Mouse (Mus musculus) heart, embryonic 13.5 days (tissue): ENCODE data around the gene Mpg. TPM values are rescaled to one million over a fixed set of nuclear protein-coding genes. Genes with fewer than 3 reads are reported as not detected.

Experiments used
- ATAC-seq: fragments of 200-750 bp; cut with Nextera tagmentation; 2 replicates; pipeline ENCODE4 v1.8.0; 2017; ENCODE audit warnings: moderate TSS enrichment; ENCODE audit not compliant: insufficient number of reproducible peaks, low FRiP score, low TSS enrichment; ENCODE audit errors: extremely low read depth
- H3K27ac ChIP-seq: fragments of 300-500 bp; sonication (generic); replicated peaks from 2 replicates; pipeline ENCODE4 v1.5.1; 2015; ENCODE audit warnings: moderate library complexity, mild to moderate bottlenecking, inconsistent platforms
- H3K27me3 ChIP-seq: fragments of 300-500 bp; sonication (generic); replicated peaks from 2 replicates; pipeline ENCODE4 v1.6.1; 2015; ENCODE audit warnings: mild to moderate bottlenecking, inconsistent platforms
- H3K36me3 ChIP-seq: fragments of 300-500 bp; sonication (generic); 2 replicates; pipeline ENCODE4 v1.6.1; 2015; ENCODE audit warnings: mild to moderate bottlenecking, inconsistent platforms
- H3K4me1 ChIP-seq: fragments of 300-500 bp; sonication (generic); 2 replicates; pipeline ENCODE4 v1.6.1; 2015; ENCODE audit warnings: inconsistent platforms
- H3K4me2 ChIP-seq: fragments of 300-500 bp; sonication (generic); 2 replicates; pipeline ENCODE4 v1.6.1; 2015; ENCODE audit warnings: inconsistent platforms, mild to moderate bottlenecking, moderate library complexity
- H3K4me3 ChIP-seq: fragments of 300-500 bp; sonication (generic); 2 replicates; pipeline ENCODE4 v1.5.1; 2015; ENCODE audit warnings: moderate library complexity, mild to moderate bottlenecking, inconsistent platforms
- H3K9ac ChIP-seq: fragments of 300-500 bp; sonication (generic); 2 replicates; pipeline ENCODE4 v1.6.1; 2015; ENCODE audit warnings: inconsistent platforms, mild to moderate bottlenecking, moderate library complexity
- H3K9me3 ChIP-seq: fragments of 300-500 bp; sonication (generic); 2 replicates; pipeline ENCODE4 v1.6.1; 2016; ENCODE audit warnings: inconsistent platforms
- WGBS: fragments of 180-500 bp; shearing (Covaris S2); methylation state at CpG from one replicate; pipeline ENCODE4 v1.1.7; 2015; ENCODE audit warnings: mixed read lengths; 5-methylcytosine and 5-hydroxymethylcytosine counted together
- polyA plus RNA-seq: library from polyadenylated mRNA; unstranded; fragments of >200 nt; fragmentation: Nextera tagmentation; extraction: Ambion mirVana; gene quantifications from 2 replicates; pipeline ENCODE4 v1.2.1, GENCODE M21; 2015

The Mpg gene
- 19.7 and 21.2 TPM in 2 replicates for polyA plus RNA-seq

GRCm38 (mm10) chr11:32226124-32226871, at the start of gene Mpg:
Gene Mpg, plus strand, starts transcription at chr11:32226505.
- Histone ChIP-seq H3K4me3 (peak within 1 kb of the TSS; percentile 83), H3K9ac (peak within 1 kb of the TSS; percentile 90), H3K9me3 (no peaks in the 10 kb centered on the region), H3K27ac (peak within 1 kb of the TSS; percentile 88), H3K27me3 (no peaks in the 10 kb centered on the region), H3K4me2 (peak within 1 kb of the TSS; percentile 82), H3K4me1 (peaks cover 56% of the 10 kb centered on the region), H3K36me3 (peaks cover 32% of the 10 kb centered on the region)
- WGBS = 2% methylated on average over 47 of the region's 47 CpGs
- ATAC-seq = peak; percentile 14; the same call in 1 of the 2 replicates

- H3K9ac ChIP-seq = no peak overlapping the region
- H3K4me3 ChIP-seq = no peak overlapping the region
- WGBS = 68% methylated on average over 1 of the region's 1 CpGs
- no peak overlapping the region for H3K4me2 ChIP-seq
- ATAC-seq = no peak
- peaks cover 5% of the 10 kb centered on the region for H3K27me3 ChIP-seq
- H3K27ac ChIP-seq = no peak overlapping the region
- no peaks in the 10 kb centered on the region; the same call in 1 of the 2 replicates for H3K9me3 ChIP-seq
- H3K4me1 ChIP-seq = no peaks in the 10 kb centered on the region
- no peaks in the 10 kb centered on the region for H3K36me3 ChIP-seq
Measured at GRCm38 (mm10) chr11:32178506-32178905, 47.8 kb upstream of the Mpg start.

- Histone ChIP-seq H3K27ac (no peak overlapping the region), H3K9me3 (no peaks in the 10 kb centered on the region; the same call in 1 of the 2 replicates), H3K36me3 (no peaks in the 10 kb centered on the region), H3K4me1 (no peaks in the 10 kb centered on the region), H3K4me2 (no peak overlapping the region), H3K4me3 (no peak overlapping the region), H3K27me3 (peaks cover 8% of the 10 kb centered on the region), H3K9ac (no peak overlapping the region)
- 73% methylated on average over 4 of the region's 4 CpGs for WGBS
- ATAC-seq = no peak
Measured at GRCm38 (mm10) chr11:32181246-32181645, 45.1 kb upstream of the Mpg start.

GRCm38 (mm10) chr11:32181973-32182868, 44.1 kb upstream of the Mpg start:
- ATAC-seq = no peak
- H3K4me3 ChIP-seq = no peak overlapping the region
- H3K27ac ChIP-seq = no peak overlapping the region
- H3K36me3 ChIP-seq = no peaks in the 10 kb centered on the region
- H3K4me1 ChIP-seq = no peaks in the 10 kb centered on the region
- H3K27me3 ChIP-seq = peaks cover 8% of the 10 kb centered on the region
- no peak overlapping the region for H3K4me2 ChIP-seq
- no peaks in the 10 kb centered on the region; the same call in 1 of the 2 replicates for H3K9me3 ChIP-seq
- H3K9ac ChIP-seq = no peak overlapping the region
- WGBS = 44% methylated on average over 25 of the region's 25 CpGs

- Histone ChIP-seq H3K9ac (no peak overlapping the region), H3K9me3 (no peaks in the 10 kb centered on the region), H3K4me1 (no peaks in the 10 kb centered on the region), H3K36me3 (no peaks in the 10 kb centered on the region), H3K27ac (no peak overlapping the region), H3K27me3 (peaks cover 8% of the 10 kb centered on the region), H3K4me2 (no peak overlapping the region), H3K4me3 (no peak overlapping the region)
- 82% methylated on average over 8 of the region's 8 CpGs for WGBS
- ATAC-seq = no peak
Measured at GRCm38 (mm10) chr11:32184469-32184868, 41.8 kb upstream of the Mpg start.

- no peak for ATAC-seq
- peaks cover 8% of the 10 kb centered on the region; the same call in 1 of the 2 replicates for H3K4me1 ChIP-seq
Measured at GRCm38 (mm10) chr11:32186031-32186430, 40.3 kb upstream of the Mpg start.

GRCm38 (mm10) chr11:32187256-32187655, 39.0 kb upstream of the Mpg start:
- H3K36me3 ChIP-seq = no peaks in the 10 kb centered on the region
- H3K27ac ChIP-seq = no peak overlapping the region
- H3K9ac ChIP-seq = no peak overlapping the region
- H3K4me2 ChIP-seq = no peak overlapping the region
- no peak overlapping the region for H3K4me3 ChIP-seq
- 75% methylated on average over 4 of the region's 4 CpGs for WGBS
- H3K27me3 ChIP-seq = 0 out of 2 replicates have a peak, but pooled peaks cover 7% of the 10 kb centered on the region
- peaks cover 13% of the 10 kb centered on the region; the same call in 1 of the 2 replicates for H3K4me1 ChIP-seq
- no peak for ATAC-seq
- no peaks in the 10 kb centered on the region for H3K9me3 ChIP-seq

More at GRCm38 (mm10) chr11:32186031-32186430, 40.3 kb upstream of the Mpg start:
- WGBS = 73% methylated on average over 3 of the region's 3 CpGs
- Histone ChIP-seq H3K9ac (no peak overlapping the region), H3K4me2 (no peak overlapping the region), H3K27ac (no peak overlapping the region), H3K4me3 (no peak overlapping the region), H3K27me3 (peaks cover 10% of the 10 kb centered on the region), H3K9me3 (no peaks in the 10 kb centered on the region), H3K36me3 (no peaks in the 10 kb centered on the region)

GRCm38 (mm10) chr11:32188881-32189280, 37.4 kb upstream of the Mpg start:
- no peak for ATAC-seq
- Histone ChIP-seq H3K27me3 (peaks cover 9% of the 10 kb centered on the region; the same call in 1 of the 2 replicates), H3K36me3 (no peaks in the 10 kb centered on the region), H3K9ac (no peak overlapping the region), H3K4me2 (no peak overlapping the region), H3K4me3 (no peak overlapping the region), H3K9me3 (no peaks in the 10 kb centered on the region), H3K4me1 (peaks cover 13% of the 10 kb centered on the region; the same call in 1 of the 2 replicates), H3K27ac (no peak overlapping the region)
- WGBS = 79% methylated on average over 12 of the region's 12 CpGs

- 57% methylated on average over 5 of the region's 5 CpGs for WGBS
- Histone ChIP-seq H3K4me1 (peaks cover 13% of the 10 kb centered on the region; the same call in 1 of the 2 replicates), H3K27me3 (peaks cover 11% of the 10 kb centered on the region; the same call in 1 of the 2 replicates), H3K4me3 (no peak overlapping the region), H3K9ac (no peak overlapping the region), H3K4me2 (no peak overlapping the region), H3K36me3 (no peaks in the 10 kb centered on the region), H3K27ac (no peak overlapping the region), H3K9me3 (no peaks in the 10 kb centered on the region)
- ATAC-seq = no peak
Measured at GRCm38 (mm10) chr11:32189434-32189833, 36.9 kb upstream of the Mpg start.

GRCm38 (mm10) chr11:32190119-32190518, 36.2 kb upstream of the Mpg start:
- Histone ChIP-seq H3K9ac (no peak overlapping the region), H3K36me3 (no peaks in the 10 kb centered on the region), H3K9me3 (no peaks in the 10 kb centered on the region), H3K27me3 (peaks cover 15% of the 10 kb centered on the region), H3K4me3 (no peak overlapping the region), H3K4me2 (no peak overlapping the region), H3K4me1 (peaks cover 13% of the 10 kb centered on the region; the same call in 1 of the 2 replicates), H3K27ac (no peak overlapping the region)
- WGBS = 77% methylated on average over 9 of the region's 9 CpGs
- ATAC-seq = no peak

- Histone ChIP-seq H3K4me2 (no peak overlapping the region), H3K4me3 (no peak overlapping the region), H3K4me1 (peaks cover 13% of the 10 kb centered on the region; the same call in 1 of the 2 replicates), H3K36me3 (no peaks in the 10 kb centered on the region), H3K9ac (no peak overlapping the region), H3K27ac (no peak overlapping the region), H3K9me3 (no peaks in the 10 kb centered on the region), H3K27me3 (peaks cover 18% of the 10 kb centered on the region)
- no peak for ATAC-seq
- 66% methylated on average over 13 of the region's 13 CpGs for WGBS
Measured at GRCm38 (mm10) chr11:32190603-32191110, 35.6 kb upstream of the Mpg start.
